Mouse (Mus musculus) gastrocnemius, adult 18-20 months (tissue): ENCODE measurements at regions not wholly inside any gene's neighbourhood (a gene's known extent, or its start where the extent isn't known, plus 50 kb on each side); places are given as distances from the start of the nearest gene placed in this dataset.
"Not testable (repeated sequence)": the region's sequence is repeated elsewhere in the genome, so short reads cannot be mapped to it uniquely, and the experiment has no call there.

Experiments
- DNase-seq: peaks from one replicate; pipeline ENCODE4 v3.0.0; 2021; ENCODE audit warnings: low spot score

DNA sequence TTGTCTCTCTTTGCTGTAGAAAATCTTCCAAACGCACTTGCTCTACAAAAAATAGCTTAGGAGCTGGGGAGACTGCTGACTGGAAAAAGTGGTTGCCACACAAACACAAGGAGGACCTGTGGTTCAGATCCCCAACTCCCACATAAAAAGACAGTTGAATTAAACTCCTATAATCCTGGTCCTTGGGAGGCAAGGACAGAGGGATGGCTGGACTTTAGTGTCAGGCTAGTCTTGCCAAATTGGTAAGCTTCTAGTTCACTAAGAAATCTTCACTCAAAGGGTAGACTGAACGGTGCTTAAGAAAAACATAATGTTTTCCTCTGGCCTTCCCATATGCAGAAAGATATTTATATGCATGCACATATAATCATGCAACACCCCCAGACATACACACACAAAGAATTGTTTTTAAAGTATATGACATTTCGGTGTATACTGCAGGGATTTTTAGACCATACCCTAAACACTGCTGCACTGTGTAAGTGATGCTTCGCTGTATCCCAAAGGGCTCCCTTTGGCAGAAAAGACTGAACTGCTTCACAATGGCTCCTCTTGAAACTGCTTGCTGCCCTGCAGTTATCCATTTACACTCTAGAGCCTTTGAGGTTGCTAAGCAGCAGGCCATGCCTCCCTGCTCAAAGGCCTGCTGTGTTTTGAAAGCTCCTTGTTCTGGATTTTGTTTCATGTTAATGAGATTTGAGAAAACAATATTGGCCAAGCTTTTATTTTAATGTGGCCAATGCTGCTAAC lies 1299.3 kb downstream of the Zfp704 start:
- DNase-seq = no peak

- DNase-seq = no peak
Measured at GRCm38 (mm10) chr3:8307296-8307695, 1302.6 kb downstream of the Zfp704 start.

DNA sequence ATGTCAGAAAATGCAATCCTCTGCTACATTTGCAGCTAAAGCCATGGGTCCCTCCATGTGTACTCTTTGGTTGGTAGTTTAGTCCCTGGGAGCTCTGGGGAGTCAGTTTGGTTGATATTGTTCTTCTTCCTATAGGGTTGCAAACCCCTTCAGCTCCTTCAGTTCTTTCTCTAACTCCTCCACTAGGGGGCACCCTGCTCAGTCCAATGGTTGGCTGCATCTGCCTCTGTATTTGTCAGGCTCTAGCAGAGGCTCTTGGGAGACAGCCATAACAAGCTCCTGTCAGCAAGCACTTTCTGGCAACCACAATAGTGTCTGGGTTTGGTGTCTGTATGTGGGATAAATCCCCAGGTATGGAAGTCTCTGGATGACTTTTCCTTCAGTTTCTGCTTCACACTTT lies 1305.1 kb downstream of the Zfp704 start:
- DNase-seq = no peak

GRCm38 (mm10) chr3:8293036-8293435 lies 1316.8 kb downstream of the Zfp704 start:
- no peak for DNase-seq

DNA sequence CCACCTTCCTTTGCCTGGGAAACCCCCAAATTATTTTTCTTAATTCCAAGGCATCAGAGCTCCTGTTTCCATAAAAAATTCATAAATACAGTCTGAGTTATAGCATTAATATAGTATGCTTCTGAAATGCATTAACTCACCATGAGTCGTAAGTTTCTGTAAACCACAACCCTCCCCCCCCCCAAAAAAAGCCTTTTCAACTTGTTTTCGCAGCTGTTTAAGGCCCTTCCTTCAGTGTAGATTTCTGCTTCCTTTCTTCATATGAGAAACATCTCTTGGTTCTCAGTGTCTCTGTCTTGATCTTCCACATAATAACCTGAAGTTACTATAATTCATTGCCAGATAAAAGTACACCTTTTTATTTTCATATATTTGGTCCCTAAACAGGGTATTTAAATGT lies 1320.3 kb downstream of the Zfp704 start:
- no peak for DNase-seq

DNA sequence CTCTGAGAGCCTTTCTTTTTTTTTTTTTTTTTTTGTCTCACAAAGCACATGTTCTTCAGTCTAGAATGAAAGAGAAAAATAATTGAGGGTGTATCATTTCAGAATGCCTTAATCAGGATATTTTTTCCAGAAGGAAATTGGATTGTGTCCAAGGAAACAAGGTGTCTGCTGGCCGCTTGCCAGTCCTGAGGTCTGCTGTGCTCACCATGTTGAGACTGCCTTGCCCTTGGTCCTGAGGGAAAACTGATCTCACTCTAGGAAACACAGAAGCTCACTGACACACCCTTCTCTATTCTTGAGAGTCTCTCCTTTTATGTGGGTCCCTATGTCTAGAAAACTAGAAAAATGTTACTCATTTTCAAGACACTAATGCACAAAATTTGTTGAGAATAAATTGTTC lies 1321.4 kb downstream of the Zfp704 start:
- no peak for DNase-seq

DNA sequence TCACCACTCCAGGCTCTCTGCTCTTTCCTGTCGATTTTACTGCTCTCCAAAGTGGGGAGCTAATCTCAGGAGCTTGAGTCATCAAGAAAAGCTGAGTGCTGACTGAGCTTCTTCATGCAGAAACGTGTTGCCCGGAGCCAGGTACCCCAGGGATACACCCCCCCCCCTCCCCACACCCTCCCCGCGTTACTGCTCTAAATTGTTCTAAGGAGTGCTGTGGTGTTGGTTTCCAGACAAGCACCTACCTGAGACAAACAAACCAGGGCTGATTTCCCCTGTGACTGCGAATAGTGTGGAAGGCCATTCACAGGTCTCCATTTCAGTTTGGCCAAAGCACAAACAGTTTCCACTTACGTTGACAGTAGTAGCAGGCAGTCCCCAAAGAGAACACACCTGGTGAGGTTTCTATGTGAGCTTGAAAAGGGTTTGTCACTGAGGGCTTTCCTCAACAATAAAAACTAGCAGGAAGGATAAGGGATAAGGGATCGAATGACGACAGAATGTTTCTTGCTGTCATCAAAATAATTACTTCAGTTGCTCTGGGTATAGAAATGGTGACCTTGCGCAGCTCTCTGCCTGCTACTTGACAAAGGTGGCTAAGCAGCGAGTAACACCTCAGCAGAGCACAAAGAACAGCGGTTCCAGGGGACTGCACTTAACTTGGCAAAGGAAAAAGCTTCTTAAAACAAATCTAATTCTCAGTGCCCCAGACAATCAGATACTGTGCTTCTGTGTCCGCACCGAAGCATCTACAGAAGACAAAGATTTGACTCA lies 1325.0 kb downstream of the Zfp704 start:
- DNase-seq = no peak

GRCm38 (mm10) chr3:8282411-8282810 lies 1327.5 kb downstream of the Zfp704 start:
- DNase-seq = no peak

DNA sequence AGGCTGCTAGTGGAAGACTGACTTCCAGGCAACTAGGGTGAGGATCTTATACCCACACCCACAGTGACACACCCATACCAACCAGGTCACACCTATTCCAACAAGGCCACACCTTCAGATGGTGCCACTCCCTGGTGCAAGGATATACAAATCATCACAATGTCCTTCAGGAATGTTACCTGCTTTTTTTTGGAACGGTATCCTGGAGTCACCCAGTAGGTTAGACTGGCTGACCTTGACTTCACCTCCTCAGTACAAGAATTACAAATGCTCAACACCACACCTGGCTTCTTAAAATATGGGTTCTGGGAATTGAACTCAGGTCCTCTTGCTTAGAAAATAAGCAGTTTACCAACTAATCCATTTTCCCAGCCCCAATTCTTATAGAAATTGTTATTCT lies 1333.2 kb downstream of the Zfp704 start:
- DNase-seq = no peak

GRCm38 (mm10) chr3:8270935-8271298 lies 1339.0 kb downstream of the Zfp704 start:
- no peak for DNase-seq

GRCm38 (mm10) chr3:8270009-8270934 lies 1339.6 kb downstream of the Zfp704 start:
- no peak for DNase-seq

DNA sequence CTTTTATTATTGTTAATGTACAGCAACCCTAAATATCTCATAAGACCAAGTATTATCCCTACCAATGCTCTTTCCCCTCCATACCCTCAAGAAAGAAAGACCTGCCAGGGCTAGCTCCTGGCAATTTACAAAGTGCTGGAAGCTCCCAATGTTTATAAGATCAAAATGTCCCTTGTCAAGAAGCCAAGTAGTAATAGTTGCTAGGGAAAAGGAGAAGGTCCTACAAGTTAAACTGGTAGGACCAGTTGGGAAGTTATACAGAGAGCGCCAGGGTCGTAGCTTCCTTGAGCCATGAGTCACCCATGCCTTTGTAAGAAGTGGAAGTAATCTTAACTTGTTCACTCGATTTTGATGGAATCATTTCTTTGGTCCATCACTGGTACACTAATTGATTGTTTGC lies 1344.1 kb downstream of the Zfp704 start:
- DNase-seq = no peak

DNA sequence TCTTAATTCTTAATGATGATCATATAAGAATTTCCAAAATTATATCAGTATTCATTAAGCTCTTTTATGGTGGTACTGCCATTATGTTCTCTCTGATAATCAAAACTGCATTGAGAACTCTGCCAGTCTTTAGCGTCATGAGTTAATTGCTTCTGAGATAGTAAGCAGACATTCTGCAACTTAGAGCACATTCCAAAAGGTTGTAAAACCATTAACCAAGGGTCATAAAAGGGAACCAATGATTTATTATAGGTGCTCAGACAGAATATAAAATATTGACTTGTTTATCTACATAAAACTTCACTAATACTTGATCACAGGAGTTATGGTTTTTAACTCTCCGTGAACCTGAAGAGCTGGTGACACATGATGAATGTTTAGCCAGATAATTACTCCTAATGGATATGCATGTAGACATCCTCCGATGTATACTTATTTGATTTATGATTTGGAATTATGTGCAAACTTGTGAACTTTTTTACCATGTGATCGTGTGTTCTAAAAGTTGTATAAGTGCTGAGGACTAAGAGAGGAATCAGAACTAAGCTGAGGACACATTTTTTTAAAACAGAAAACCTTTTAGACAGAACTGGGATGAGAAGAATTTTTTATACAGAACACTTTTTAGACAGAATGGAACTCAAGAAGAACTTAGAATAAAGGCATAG lies 1345.4 kb downstream of the Zfp704 start:
- no peak for DNase-seq

- no peak for DNase-seq
Measured at GRCm38 (mm10) chr3:8257293-8257692, 1352.6 kb downstream of the Zfp704 start.

GRCm38 (mm10) chr3:8252311-8252710 lies 1357.6 kb downstream of the Zfp704 start:
- DNase-seq = no peak

GRCm38 (mm10) chr3:8248911-8249310 lies 1361.0 kb downstream of the Zfp704 start:
- DNase-seq = no peak

GRCm38 (mm10) chr3:8245822-8246221 lies 1364.1 kb downstream of the Zfp704 start:
- peak; percentile 60 for DNase-seq

GRCm38 (mm10) chr3:8245195-8245789 lies 1364.6 kb downstream of the Zfp704 start:
- peak; percentile 48 for DNase-seq

DNA sequence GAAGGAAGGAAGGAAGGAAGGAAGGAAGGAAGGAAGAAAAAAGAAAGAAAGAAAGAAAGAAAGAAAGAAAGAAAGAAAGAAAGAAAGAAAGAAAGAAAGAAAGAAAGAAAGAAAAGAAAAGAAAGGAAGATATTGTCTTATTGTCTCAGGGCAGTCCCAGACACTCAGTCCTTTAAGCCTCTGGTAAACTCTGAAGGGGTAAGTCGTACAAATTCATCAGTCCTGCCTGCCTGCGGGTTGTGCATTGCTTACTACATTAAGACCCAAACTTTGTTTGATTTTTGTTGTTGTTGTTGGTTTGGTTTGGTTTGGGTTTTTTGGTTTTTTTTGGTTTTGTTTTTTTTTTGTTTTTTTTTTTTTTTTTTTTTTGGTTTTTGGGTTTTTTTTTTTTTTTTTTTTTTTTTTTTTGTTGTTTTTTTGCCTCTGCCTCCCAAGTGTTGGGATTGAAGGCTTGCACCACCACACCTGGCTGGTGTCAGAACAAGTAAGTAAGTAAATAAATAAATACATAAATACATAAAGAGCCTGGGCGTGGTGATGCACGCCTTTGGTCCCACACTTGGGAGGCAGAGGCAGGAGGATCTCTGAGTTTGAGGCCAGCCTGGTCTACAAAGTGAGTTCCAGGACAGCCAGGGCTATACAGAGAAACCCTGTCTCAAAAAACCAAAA lies 1365.2 kb downstream of the Zfp704 start:
- DNase-seq = not testable (repeated sequence)

DNA sequence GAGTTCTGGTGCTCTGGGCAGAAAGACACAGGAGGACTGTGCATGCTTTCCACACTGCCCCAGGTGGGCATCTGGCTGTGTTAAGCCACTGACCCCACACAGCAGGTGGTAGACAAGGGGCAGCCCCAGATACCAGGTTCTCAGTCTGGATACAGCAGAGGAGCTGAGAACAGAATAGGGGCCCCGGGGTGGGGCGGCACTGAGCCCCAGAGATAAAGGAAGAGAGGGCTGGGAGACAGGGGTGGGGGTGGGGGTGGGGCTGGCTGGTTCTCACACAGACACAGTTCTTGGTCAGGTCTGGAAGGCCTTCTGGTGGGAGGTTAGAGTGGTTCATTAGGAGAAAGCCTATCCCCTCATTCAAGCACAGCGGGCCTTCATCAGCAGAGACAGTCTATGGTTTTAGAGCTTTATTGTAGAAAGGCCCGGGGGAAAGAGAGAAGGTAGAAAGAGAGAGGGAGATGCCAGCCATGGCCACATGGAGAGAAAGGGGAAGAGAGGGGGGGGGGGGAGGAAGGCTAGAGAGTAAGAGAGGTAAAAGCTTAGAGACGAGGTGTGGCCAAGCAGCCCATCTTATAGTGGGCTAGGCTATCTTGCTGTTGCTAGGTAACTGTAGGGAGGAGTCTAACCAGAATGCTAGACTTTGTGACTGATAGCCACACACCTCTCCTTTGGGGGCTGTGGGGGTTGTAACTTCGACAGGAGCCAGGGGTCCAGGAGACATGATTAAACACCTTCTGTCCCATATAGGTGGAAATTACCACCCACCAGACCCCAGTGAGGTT lies 1403.1 kb downstream of the Zfp704 start:
- DNase-seq = no peak
